Mouse (Mus musculus): ENCODE data around the gene Eefsec. TPM values are rescaled to one million over a fixed set of nuclear protein-coding genes. Genes with fewer than 3 reads are reported as not detected.
A peak's percentile ranks its signal among the peaks of the same experiment; 100 is the strongest.

The Eefsec gene
- polyA plus RNA-seq, 1 experiment = 15.8 TPM

GRCm38 (mm10) chr6:88249231-88249630, 197.1 kb downstream of the Eefsec start:
- 96% methylated on average over 1 of the region's 1 CpGs for WGBS
- peaks cover 13% of the 10 kb centered on the region; the same call in 1 of the 2 replicates for H3K4me1 ChIP-seq (ENCODE audit: control insufficient read depth, insufficient read depth, insufficient read length, low read length)
- TF ChIP-seq CTCF (IDR thresholded peaks at IDR 0.05; ENCODE audit: extremely low read depth, insufficient read length, insufficient replicate concordance, low read depth, low read length) = no peak
- TF ChIP-seq POLR2A (IDR thresholded peaks at IDR 0.05; ENCODE audit: low read depth, low read length) = no peak
- H3K4me3 ChIP-seq (ENCODE audit: low read depth, low read length) = no peak overlapping the region
- H3K36me3 ChIP-seq (ENCODE audit: control insufficient read depth, insufficient read depth, low read length) = no peaks in the 10 kb centered on the region
- H3K27ac ChIP-seq (ENCODE audit: insufficient read depth, low read depth, low read length) = no peak overlapping the region
- no peaks in the 10 kb centered on the region for H3K27me3 ChIP-seq (ENCODE audit: control insufficient read depth, insufficient read depth, low read length)

DNA sequence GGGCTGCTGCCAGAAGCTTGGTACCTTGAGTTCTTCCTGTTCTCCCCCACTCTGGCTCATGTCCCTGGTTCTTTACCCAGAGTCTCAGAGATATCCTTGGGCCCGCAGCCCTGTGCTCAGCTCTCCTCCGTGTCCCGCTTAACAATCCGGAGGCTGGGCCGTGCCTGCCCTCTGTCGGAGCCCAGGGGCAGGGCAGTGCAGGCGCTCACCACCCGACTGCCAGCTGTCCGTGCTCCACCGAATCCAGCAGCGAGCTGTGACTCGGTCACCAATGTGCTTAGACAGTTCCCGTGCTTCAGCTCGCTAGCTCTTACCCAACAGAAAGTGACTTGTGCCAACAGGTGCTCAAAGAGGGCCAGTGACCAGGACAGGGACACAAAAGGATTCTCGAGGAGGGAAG, 203.7 kb downstream of the Eefsec start:
- no peak overlapping the region for H3K4me3 ChIP-seq (ENCODE audit: low read depth, low read length)
- no peaks in the 10 kb centered on the region for H3K27me3 ChIP-seq (ENCODE audit: control insufficient read depth, insufficient read depth, low read length)
- TF ChIP-seq POLR2A (IDR thresholded peaks at IDR 0.05; ENCODE audit: low read depth, low read length) = no peak
- peak; percentile 58; the same call in 1 of the 2 replicates for TF ChIP-seq CTCF (IDR thresholded peaks at IDR 0.05; ENCODE audit: extremely low read depth, insufficient read length, insufficient replicate concordance, low read depth, low read length)
- H3K27ac ChIP-seq (ENCODE audit: insufficient read depth, low read depth, low read length) = no peak overlapping the region
- WGBS = 2% methylated on average over 15 of the region's 15 CpGs
- no peaks in the 10 kb centered on the region for H3K4me1 ChIP-seq (ENCODE audit: control insufficient read depth, insufficient read depth, insufficient read length, low read length)
- H3K36me3 ChIP-seq (ENCODE audit: control insufficient read depth, insufficient read depth, low read length) = no peaks in the 10 kb centered on the region

DNA sequence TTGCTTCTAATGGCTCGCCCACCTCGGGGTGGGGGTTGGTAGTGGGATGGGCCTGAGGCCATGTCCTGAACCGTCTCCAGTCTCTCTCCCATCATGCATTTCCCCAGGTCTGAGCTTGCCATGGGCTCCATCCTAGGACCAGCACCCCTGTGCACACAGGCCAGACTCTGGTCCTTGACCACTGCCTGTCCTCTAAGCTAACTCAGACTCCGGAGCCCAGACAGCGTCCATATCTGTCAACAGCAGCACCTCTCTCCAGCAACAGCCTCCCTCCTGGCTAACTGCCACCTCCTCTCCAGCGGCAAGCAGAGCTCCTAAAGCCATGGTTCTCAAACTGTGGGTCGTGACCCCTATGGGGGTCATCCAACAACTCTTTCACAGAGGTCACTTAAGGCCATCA, 209.8 kb downstream of the Eefsec start:
- TF ChIP-seq POLR2A (IDR thresholded peaks at IDR 0.05; ENCODE audit: low read depth, low read length) (no peak), CTCF (IDR thresholded peaks at IDR 0.05; ENCODE audit: extremely low read depth, insufficient read length, insufficient replicate concordance, low read depth, low read length) (no peak)
- Histone ChIP-seq H3K36me3 (ENCODE audit: control insufficient read depth, insufficient read depth, low read length) (no peaks in the 10 kb centered on the region), H3K27me3 (ENCODE audit: control insufficient read depth, insufficient read depth, low read length) (peaks cover 9% of the 10 kb centered on the region; the same call in 1 of the 2 replicates), H3K4me3 (ENCODE audit: low read depth, low read length) (no peak overlapping the region), H3K4me1 (ENCODE audit: control insufficient read depth, insufficient read depth, insufficient read length, low read length) (no peaks in the 10 kb centered on the region), H3K27ac (ENCODE audit: insufficient read depth, low read depth, low read length) (no peak overlapping the region)
- 32% methylated on average over 7 of the region's 7 CpGs for WGBS

DNA sequence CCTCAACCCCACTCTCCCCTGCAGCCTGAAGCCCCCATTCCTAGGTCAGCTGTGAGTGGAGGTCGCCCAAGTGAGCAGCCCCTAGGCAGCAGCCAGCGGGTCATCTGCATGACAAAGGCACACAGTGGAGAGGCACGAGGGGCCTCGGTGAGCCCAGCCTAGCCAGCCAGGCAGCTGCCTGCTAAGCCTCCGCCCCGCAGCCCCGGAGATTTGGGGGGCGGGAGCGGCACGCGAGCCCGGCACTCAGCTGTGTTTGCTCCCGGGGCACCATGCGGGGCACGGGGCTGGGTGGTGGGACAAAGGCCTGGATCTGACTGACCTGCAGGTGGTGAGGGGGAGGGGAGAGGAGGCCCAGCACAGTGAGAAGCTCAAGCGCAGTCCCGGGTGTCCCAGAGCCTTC, 210.4 kb downstream of the Eefsec start:
- no peaks in the 10 kb centered on the region for H3K4me1 ChIP-seq (ENCODE audit: control insufficient read depth, insufficient read depth, insufficient read length, low read length)
- peaks cover 9% of the 10 kb centered on the region; the same call in 1 of the 2 replicates for H3K27me3 ChIP-seq (ENCODE audit: control insufficient read depth, insufficient read depth, low read length)
- H3K4me3 ChIP-seq (ENCODE audit: low read depth, low read length) = no peak overlapping the region
- 15% methylated on average over 17 of the region's 17 CpGs for WGBS
- TF ChIP-seq CTCF (IDR thresholded peaks at IDR 0.05; ENCODE audit: extremely low read depth, insufficient read length, insufficient replicate concordance, low read depth, low read length) (no peak), POLR2A (IDR thresholded peaks at IDR 0.05; ENCODE audit: low read depth, low read length) (no peak)
- H3K36me3 ChIP-seq (ENCODE audit: control insufficient read depth, insufficient read depth, low read length) = no peaks in the 10 kb centered on the region
- H3K27ac ChIP-seq (ENCODE audit: insufficient read depth, low read depth, low read length) = no peak overlapping the region

DNA sequence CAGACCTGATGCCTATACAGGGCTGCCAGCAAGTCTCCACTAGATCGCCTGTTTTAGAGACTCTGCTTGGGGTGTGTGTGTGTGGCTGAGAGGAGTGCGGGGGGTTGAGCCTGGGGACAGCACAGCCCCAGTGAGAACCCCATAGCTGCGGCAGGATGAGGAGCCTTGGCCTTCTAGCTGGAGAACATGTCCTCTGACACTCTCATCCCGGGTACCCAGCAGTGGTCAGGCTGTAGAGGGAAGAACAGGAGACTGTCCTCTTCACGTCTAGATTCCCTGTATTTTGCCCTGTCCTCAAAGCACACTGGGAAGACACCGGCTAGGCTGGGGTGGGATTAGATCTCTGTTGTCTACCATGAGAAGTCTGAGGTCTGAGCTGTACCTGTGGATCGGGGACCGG, 210.9 kb downstream of the Eefsec start:
- no peak overlapping the region for H3K27ac ChIP-seq (ENCODE audit: insufficient read depth, low read depth, low read length)
- H3K36me3 ChIP-seq (ENCODE audit: control insufficient read depth, insufficient read depth, low read length) = no peaks in the 10 kb centered on the region
- no peak overlapping the region for H3K4me3 ChIP-seq (ENCODE audit: low read depth, low read length)
- TF ChIP-seq POLR2A (IDR thresholded peaks at IDR 0.05; ENCODE audit: low read depth, low read length) (no peak), CTCF (IDR thresholded peaks at IDR 0.05; ENCODE audit: extremely low read depth, insufficient read length, insufficient replicate concordance, low read depth, low read length) (no peak)
- H3K4me1 ChIP-seq (ENCODE audit: control insufficient read depth, insufficient read depth, insufficient read length, low read length) = no peaks in the 10 kb centered on the region
- WGBS = 52% methylated on average over 8 of the region's 8 CpGs
- H3K27me3 ChIP-seq (ENCODE audit: control insufficient read depth, insufficient read depth, low read length) = peaks cover 9% of the 10 kb centered on the region; the same call in 1 of the 2 replicates

DNA sequence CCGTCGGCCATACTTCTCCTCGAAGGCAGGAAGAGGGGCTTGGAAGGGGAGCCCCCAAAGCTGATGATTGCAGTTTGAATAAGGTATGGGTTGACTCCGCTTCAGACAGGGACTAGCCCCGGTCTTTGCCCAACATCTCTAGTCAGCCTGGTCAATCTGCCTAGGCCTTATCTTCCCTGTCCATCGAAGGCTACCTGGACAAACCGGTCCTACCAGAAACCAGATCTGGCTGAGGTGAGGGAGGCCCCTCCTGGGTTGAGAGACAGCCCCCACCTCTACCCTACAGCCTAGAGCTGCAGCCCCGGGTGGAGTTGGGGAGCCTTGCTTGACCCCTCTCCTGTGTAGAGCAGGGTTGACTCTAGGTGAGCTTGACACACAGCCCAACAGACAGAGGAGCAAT, 212.3 kb downstream of the Eefsec start:
- WGBS = 48% methylated on average over 8 of the region's 8 CpGs
- Histone ChIP-seq H3K4me3 (ENCODE audit: low read depth, low read length) (no peak overlapping the region), H3K27ac (ENCODE audit: insufficient read depth, low read depth, low read length) (no peak overlapping the region), H3K27me3 (ENCODE audit: control insufficient read depth, insufficient read depth, low read length) (peaks cover 12% of the 10 kb centered on the region; the same call in 1 of the 2 replicates), H3K4me1 (ENCODE audit: control insufficient read depth, insufficient read depth, insufficient read length, low read length) (no peaks in the 10 kb centered on the region), H3K36me3 (ENCODE audit: control insufficient read depth, insufficient read depth, low read length) (no peaks in the 10 kb centered on the region)
- TF ChIP-seq POLR2A (IDR thresholded peaks at IDR 0.05; ENCODE audit: low read depth, low read length) = no peak
- no peak for TF ChIP-seq CTCF (IDR thresholded peaks at IDR 0.05; ENCODE audit: extremely low read depth, insufficient read length, insufficient replicate concordance, low read depth, low read length)

GRCm38 (mm10) chr6:88232221-88232620, 214.1 kb downstream of the Eefsec start:
- H3K27me3 ChIP-seq (ENCODE audit: control insufficient read depth, insufficient read depth, low read length) = peaks cover 12% of the 10 kb centered on the region; the same call in 1 of the 2 replicates
- 61% methylated on average over 6 of the region's 6 CpGs for WGBS

More at GRCm38 (mm10) chr6:88232221-88232620, 214.1 kb downstream of the Eefsec start:
- H3K36me3 ChIP-seq (ENCODE audit: control insufficient read depth, insufficient read depth, low read length) = no peaks in the 10 kb centered on the region
- no peak for TF ChIP-seq POLR2A (IDR thresholded peaks at IDR 0.05; ENCODE audit: low read depth, low read length)
- TF ChIP-seq CTCF (IDR thresholded peaks at IDR 0.05; ENCODE audit: extremely low read depth, insufficient read length, insufficient replicate concordance, low read depth, low read length) = no peak
- no peak overlapping the region for H3K27ac ChIP-seq (ENCODE audit: insufficient read depth, low read depth, low read length)
- no peak overlapping the region for H3K4me3 ChIP-seq (ENCODE audit: low read depth, low read length)
- no peaks in the 10 kb centered on the region for H3K4me1 ChIP-seq (ENCODE audit: control insufficient read depth, insufficient read depth, insufficient read length, low read length)

Measured in small intestine, adult 2 months (tissue).